Mouse (Mus musculus): ENCODE data around the gene 4931409K22Rik. TPM values are rescaled to one million over a fixed set of nuclear protein-coding genes. Genes with fewer than 3 reads are reported as not detected.

4931409K22Rik gene
- polyA plus RNA-seq, 1 experiment from 2014 or later = not detected

DNA sequence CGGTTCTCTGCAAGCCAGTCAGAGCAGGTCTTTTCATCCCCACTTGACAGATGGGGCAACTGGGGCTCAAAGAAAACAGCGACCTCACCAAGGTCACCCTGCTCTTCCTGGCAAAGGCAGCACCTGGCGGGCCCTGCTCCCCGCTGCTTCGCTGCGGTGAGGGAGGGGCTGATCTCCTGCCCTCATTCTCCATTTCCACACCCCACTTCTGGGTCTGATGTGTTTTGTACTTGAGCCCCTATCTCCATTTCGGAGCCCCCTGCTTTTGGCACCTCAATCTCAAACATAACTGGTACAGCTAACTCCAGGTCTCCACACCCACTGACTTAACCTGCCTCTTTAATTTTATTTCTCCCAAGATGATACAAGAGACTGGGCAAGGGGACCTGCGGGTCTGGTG lies 42.5 kb upstream of the 4931409K22Rik start:
- no peaks in the 10 kb centered on the region for H3K27me3 ChIP-seq (replicated peaks; ENCODE audit: insufficient read depth, low read length)
- H3K9me3 ChIP-seq (ENCODE audit: low read length) = no peaks in the 10 kb centered on the region
- DNase-seq (ENCODE audit: low spot score) (no peak), ATAC-seq (no peak)
- peaks cover 5% of the 10 kb centered on the region; the same call in 1 of the 2 replicates for H3K36me3 ChIP-seq (ENCODE audit: insufficient read depth, low read length)
- H3K9ac ChIP-seq (replicated peaks; ENCODE audit: low read depth) = no peak overlapping the region
- H3K4me2 ChIP-seq (replicated peaks; ENCODE audit: low read depth, low read length) = no peak overlapping the region; the same call in 1 of the 2 replicates
- no peak overlapping the region for H3K27ac ChIP-seq (ENCODE audit: low read length)
- WGBS = 21% methylated on average over 8 of the region's 8 CpGs
- H3K4me1 ChIP-seq (ENCODE audit: insufficient read depth, low read depth, low read length) = peaks cover 20% of the 10 kb centered on the region; the same call in 1 of the 2 replicates
- TF ChIP-seq CTCF (IDR thresholded peaks at IDR 0.05) = no peak
- TF ChIP-seq EP300 (IDR thresholded peaks at IDR 0.05) = no peak
- H3K4me3 ChIP-seq (ENCODE audit: low read depth, low read length) = no peak overlapping the region

DNA sequence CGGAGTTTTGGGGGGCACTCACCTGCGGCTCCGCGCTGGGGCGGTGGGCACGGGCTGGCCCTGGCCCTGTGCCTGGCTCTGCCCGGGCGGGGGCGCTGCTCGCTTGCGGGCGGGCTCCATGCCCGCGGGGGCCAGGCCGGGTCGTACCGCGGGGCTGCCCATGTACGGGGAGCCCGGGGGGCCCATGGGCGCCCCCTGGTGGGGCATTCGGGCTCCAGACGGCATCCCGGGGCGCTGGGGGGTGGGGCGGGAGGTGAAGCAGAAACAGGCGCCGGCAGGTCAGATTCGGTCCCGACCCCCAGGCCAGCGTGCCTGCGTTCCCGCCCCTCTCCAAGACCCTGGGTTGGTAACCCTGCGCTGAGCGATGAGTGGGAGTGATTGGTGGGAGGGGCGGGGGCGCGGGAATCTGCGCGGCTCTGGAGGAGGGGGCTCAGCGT lies 42.0 kb upstream of the 4931409K22Rik start:
- Histone ChIP-seq H3K4me3 (ENCODE audit: low read depth, low read length) (peak overlapping the region; percentile 39), H3K9me3 (ENCODE audit: low read length) (no peaks in the 10 kb centered on the region), H3K27me3 (replicated peaks; ENCODE audit: insufficient read depth, low read length) (no peaks in the 10 kb centered on the region), H3K27ac (ENCODE audit: low read length) (no peak overlapping the region), H3K9ac (replicated peaks; ENCODE audit: low read depth) (peak overlapping the region; percentile 26; the same call in 1 of the 2 replicates), H3K4me2 (replicated peaks; ENCODE audit: low read depth, low read length) (peak overlapping the region; percentile 79), H3K4me1 (ENCODE audit: insufficient read depth, low read depth, low read length) (peaks cover 14% of the 10 kb centered on the region; the same call in 1 of the 2 replicates), H3K36me3 (ENCODE audit: insufficient read depth, low read length) (peaks cover 5% of the 10 kb centered on the region; the same call in 1 of the 2 replicates)
- ATAC-seq (peak; percentile 14; the same call in 1 of the 2 replicates), DNase-seq (ENCODE audit: low spot score) (peak; percentile 50)
- WGBS = under 1% methylated on average over 41 of the region's 41 CpGs
- no peak for TF ChIP-seq EP300 (IDR thresholded peaks at IDR 0.05)
- peak; percentile 61 for TF ChIP-seq CTCF (IDR thresholded peaks at IDR 0.05)

DNA sequence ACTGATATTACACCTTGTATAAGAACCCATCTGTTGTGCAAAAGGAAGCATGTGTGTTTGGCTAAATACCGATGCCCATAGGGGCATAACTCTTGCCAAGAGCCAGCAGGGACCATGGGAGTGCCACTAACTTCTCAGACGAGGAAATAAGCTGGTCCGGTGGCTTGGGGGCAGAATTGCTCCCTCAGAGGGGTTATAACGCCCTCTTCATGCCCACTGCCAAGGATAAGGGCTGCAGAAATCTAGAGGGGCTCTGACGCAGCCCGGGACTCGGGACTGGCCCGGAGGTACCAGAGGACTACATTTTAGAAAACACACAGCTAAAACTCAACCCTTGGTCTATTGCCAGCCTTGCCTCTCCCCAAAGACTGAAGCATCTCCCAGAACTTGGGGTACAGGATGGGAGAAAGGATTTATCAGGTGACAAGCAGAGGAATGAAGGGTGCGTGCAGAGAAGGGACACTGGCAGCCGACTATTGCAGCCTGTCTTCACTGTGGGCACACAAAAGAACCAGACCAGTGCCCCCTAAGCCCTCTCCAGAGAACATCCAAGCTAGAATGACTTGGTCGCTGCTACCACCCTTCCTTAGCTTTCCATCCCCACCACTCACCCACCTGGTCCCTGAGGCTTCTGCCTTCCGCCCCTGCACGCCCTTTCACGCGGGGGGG lies 41.4 kb upstream of the 4931409K22Rik start:
- 29% methylated on average over 15 of the region's 15 CpGs for WGBS
- no peak for TF ChIP-seq EP300 (IDR thresholded peaks at IDR 0.05)
- no peak for TF ChIP-seq CTCF (IDR thresholded peaks at IDR 0.05)

GRCm38 (mm10) chr5:24597221-24597728 lies 40.7 kb upstream of the 4931409K22Rik start:
- Histone ChIP-seq H3K9me3 (ENCODE audit: low read length) (no peaks in the 10 kb centered on the region), H3K27ac (ENCODE audit: low read length) (no peak overlapping the region), H3K27me3 (replicated peaks; ENCODE audit: insufficient read depth, low read length) (no peaks in the 10 kb centered on the region), H3K4me2 (replicated peaks; ENCODE audit: low read depth, low read length) (no peak overlapping the region), H3K9ac (replicated peaks; ENCODE audit: low read depth) (no peak overlapping the region), H3K4me1 (ENCODE audit: insufficient read depth, low read depth, low read length) (peaks cover 13% of the 10 kb centered on the region; the same call in 1 of the 2 replicates), H3K36me3 (ENCODE audit: insufficient read depth, low read length) (peaks cover 5% of the 10 kb centered on the region; the same call in 1 of the 2 replicates), H3K4me3 (ENCODE audit: low read depth, low read length) (no peak overlapping the region)
- DNase-seq (ENCODE audit: low spot score) (peak; percentile 91), ATAC-seq (peak; percentile 37)
- WGBS = 69% methylated on average over 2 of the region's 2 CpGs
- TF ChIP-seq CTCF (IDR thresholded peaks at IDR 0.05) (peak; percentile 79), EP300 (IDR thresholded peaks at IDR 0.05) (no peak)

More for the DNA sequence above, 41.4 kb upstream of the 4931409K22Rik start:
- Histone ChIP-seq H3K4me2 (replicated peaks; ENCODE audit: low read depth, low read length) (peak overlapping the region; percentile 79), H3K9me3 (ENCODE audit: low read length) (no peaks in the 10 kb centered on the region), H3K27ac (ENCODE audit: low read length) (no peak overlapping the region), H3K4me3 (ENCODE audit: low read depth, low read length) (peak overlapping the region; percentile 39), H3K27me3 (replicated peaks; ENCODE audit: insufficient read depth, low read length) (no peaks in the 10 kb centered on the region), H3K4me1 (ENCODE audit: insufficient read depth, low read depth, low read length) (peaks cover 13% of the 10 kb centered on the region; the same call in 1 of the 2 replicates), H3K36me3 (ENCODE audit: insufficient read depth, low read length) (peaks cover 5% of the 10 kb centered on the region; the same call in 1 of the 2 replicates), H3K9ac (replicated peaks; ENCODE audit: low read depth) (peak overlapping the region; percentile 26; the same call in 1 of the 2 replicates)
- ATAC-seq = no peak
- DNase-seq (ENCODE audit: low spot score) = no peak

DNA sequence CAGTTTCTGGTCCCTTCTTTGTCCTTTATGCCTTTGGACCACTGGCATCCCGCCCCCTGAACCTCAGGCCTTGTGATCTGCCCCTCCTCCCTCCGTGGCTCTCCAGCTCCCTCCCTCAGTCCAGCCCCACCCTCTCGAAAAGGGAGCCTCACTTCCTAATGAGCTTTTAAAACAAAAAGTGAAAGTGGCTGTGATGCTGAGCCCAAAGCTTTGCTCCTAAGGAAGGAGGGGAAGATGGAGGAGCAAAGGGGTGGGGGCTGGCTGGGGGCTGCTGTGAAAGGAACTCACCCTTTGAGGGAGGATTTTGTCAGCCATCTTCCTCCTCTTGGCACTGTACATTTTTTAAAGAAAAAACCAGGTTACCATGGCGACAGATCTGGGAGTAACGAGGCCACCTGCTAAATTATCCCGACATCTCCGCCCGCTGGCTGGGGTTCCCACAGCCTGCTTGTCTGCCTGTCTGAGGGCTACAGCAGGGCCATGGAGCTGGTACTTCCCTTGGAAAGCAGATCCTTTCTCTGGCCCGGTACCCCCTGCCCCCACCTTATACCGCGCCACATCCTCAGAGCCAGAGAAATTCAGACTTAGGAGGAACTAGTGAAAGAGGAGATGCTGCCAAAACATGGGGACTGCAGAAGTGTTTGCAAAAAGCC lies 40.0 kb upstream of the 4931409K22Rik start:
- no peak overlapping the region for H3K27ac ChIP-seq (ENCODE audit: low read length)
- WGBS = 34% methylated on average over 11 of the region's 11 CpGs
- DNase-seq (ENCODE audit: low spot score) = no peak

More for the DNA sequence above, 40.0 kb upstream of the 4931409K22Rik start:
- Histone ChIP-seq H3K9me3 (ENCODE audit: low read length) (no peaks in the 10 kb centered on the region), H3K9ac (replicated peaks; ENCODE audit: low read depth) (no peak overlapping the region), H3K27me3 (replicated peaks; ENCODE audit: insufficient read depth, low read length) (no peaks in the 10 kb centered on the region), H3K4me1 (ENCODE audit: insufficient read depth, low read depth, low read length) (peaks cover 13% of the 10 kb centered on the region; the same call in 1 of the 2 replicates), H3K4me3 (ENCODE audit: low read depth, low read length) (no peak overlapping the region), H3K4me2 (replicated peaks; ENCODE audit: low read depth, low read length) (no peak overlapping the region), H3K36me3 (ENCODE audit: insufficient read depth, low read length) (peaks cover 10% of the 10 kb centered on the region; the same call in 1 of the 2 replicates)
- no peak for ATAC-seq
- TF ChIP-seq EP300 (IDR thresholded peaks at IDR 0.05) (no peak), CTCF (IDR thresholded peaks at IDR 0.05) (no peak)

All from lung, postnatal 0 days (tissue).